Mouse (Mus musculus) kidney, adult 2 months (tissue): ENCODE measurements at regions not wholly inside any gene's neighbourhood (a gene's known extent, or its start where the extent isn't known, plus 50 kb on each side); places are given as distances from the start of the nearest gene placed in this dataset.

Experiments used
- CTCF ChIP-seq: fragments of 200-500 bp; conservative IDR thresholded peaks from 2 replicates; pipeline ENCODE4 v1.5.1; 2011; ENCODE audit warnings: low read depth, mild to moderate bottlenecking, control low read depth, low read length, moderate library complexity, mixed read lengths; ENCODE audit not compliant: insufficient read depth, insufficient read length
- POLR2A ChIP-seq: fragments of 200-500 bp; IDR thresholded peaks from one replicate; pipeline ENCODE4 v1.6.1; 2011; ENCODE audit warnings: low read depth, low read length, control low read depth

DNA sequence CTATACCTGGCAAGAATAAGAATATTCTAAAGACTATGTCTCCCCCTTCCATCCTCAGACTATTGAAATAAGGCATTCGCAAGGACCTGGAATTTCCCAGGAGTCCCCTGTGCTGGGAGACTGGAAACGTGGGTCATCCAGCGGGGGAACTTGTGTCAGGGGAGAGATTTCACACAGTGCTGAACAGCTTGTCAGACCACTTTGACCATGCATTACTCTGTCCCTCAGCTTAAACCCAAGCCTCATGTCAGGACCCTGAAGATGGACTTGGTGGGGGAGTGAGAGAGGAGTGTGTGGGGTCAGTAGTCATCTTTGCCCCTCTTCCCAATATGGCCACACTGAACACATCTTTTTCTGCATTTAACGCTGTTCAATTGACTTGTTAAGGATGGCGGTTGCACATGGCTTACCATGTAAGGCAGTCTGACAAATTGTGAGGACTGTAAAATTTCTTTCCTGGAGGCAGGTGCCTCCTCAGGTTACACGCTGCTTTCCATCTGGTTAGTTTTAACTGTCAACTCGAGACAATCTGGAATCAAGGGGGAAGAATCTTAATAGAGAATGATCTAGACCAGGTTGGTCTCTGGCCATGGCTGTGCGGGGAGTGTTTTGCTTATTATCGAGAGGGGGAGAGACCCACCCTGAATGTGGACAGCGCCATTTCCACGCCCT, 56.2 kb upstream of the Ralgapa2 start:
- no peak for TF ChIP-seq CTCF
- TF ChIP-seq POLR2A: no peak
